Mouse (Mus musculus) heart, postnatal 0 days (tissue): ENCODE measurements around the gene Mef2a. TPM values are rescaled to one million over a fixed set of nuclear protein-coding genes. Genes with fewer than 3 reads are reported as not detected.

Source experiments
- ATAC-seq: fragments of 200-750 bp; cut with Nextera tagmentation; 2 replicates; pipeline ENCODE4 v1.8.0; 2017; ENCODE audit warnings: low read depth, moderate number of reproducible peaks, moderate library complexity; ENCODE audit not compliant: insufficient read depth
- DNase-seq: peaks from one replicate; pipeline ENCODE4 v3.0.0-alpha.2; 2016; ENCODE audit warnings: low spot score
- H3K27ac ChIP-seq: fragments of 300-500 bp; sonication (generic); 2 replicates; pipeline ENCODE4 v1.5.1; 2014; ENCODE audit warnings: low read depth, mild to moderate bottlenecking
- H3K27me3 ChIP-seq: fragments of 300-500 bp; sonication (generic); 2 replicates; pipeline ENCODE4 v1.6.1; 2014; ENCODE audit warnings: low read length, mixed read lengths; ENCODE audit not compliant: control insufficient read depth, insufficient read depth
- H3K36me3 ChIP-seq: fragments of 300-500 bp; sonication (generic); replicated peaks from 2 replicates; pipeline ENCODE4 v1.6.1; 2014; ENCODE audit warnings: low read length, mixed read lengths; ENCODE audit not compliant: control insufficient read depth, insufficient read depth
- H3K4me1 ChIP-seq: fragments of 300-500 bp; sonication (generic); 2 replicates; pipeline ENCODE4 v1.6.1; 2014; ENCODE audit warnings: antibody characterized with exemption; ENCODE audit not compliant: control insufficient read depth, insufficient read depth
- H3K4me2 ChIP-seq: fragments of 300-500 bp; sonication (generic); 2 replicates; pipeline ENCODE4 v1.6.1; 2014; ENCODE audit warnings: low read depth, mild to moderate bottlenecking, low read length, moderate library complexity
- H3K4me3 ChIP-seq: fragments of 300-500 bp; sonication (generic); 2 replicates; pipeline ENCODE4 v1.5.1; 2014; ENCODE audit warnings: low read depth, low read length
- H3K9ac ChIP-seq: fragments of 300-500 bp; sonication (generic); replicated peaks from 2 replicates; pipeline ENCODE4 v1.6.1; 2014; ENCODE audit warnings: low read depth, low read length, mixed read lengths
- H3K9me3 ChIP-seq: fragments of 300-500 bp; sonication (generic); replicated peaks from 2 replicates; pipeline ENCODE4 v1.6.1; 2016; ENCODE audit warnings: low read length; ENCODE audit not compliant: control insufficient read depth
- CTCF ChIP-seq: IDR thresholded peaks from 2 replicates; pipeline ENCODE4 v1.5.1; 2016; ENCODE audit warnings: antibody characterized with exemption, control low read depth, low read depth
- EP300 ChIP-seq: IDR thresholded peaks from 2 replicates; pipeline ENCODE4 v1.6.1; 2016; ENCODE audit warnings: antibody characterized with exemption, low read depth
- WGBS: fragments of 180-500 bp; shearing (Covaris S2); extraction: QIAGEN DNeasy Blood & Tissue Kit; methylation state at CpG from one replicate; pipeline ENCODE4 v1.1.7; 2014; 5-methylcytosine and 5-hydroxymethylcytosine counted together
- polyA plus RNA-seq: library from polyadenylated mRNA; unstranded; fragments of >200 nt; fragmentation: Nextera tagmentation; extraction: Ambion mirVana; gene quantifications from 2 replicates; pipeline ENCODE4 v1.2.1, GENCODE M21; 2015
- total RNA-seq: library from RNA; depleted of rRNA; stranded (reverse); fragments of >200 nt; gene quantifications from 2 replicates; pipeline ENCODE4 v1.2.3, GENCODE M21; 2014; ENCODE audit warnings: low replicate concordance

Gene Mef2a
- total and polyA plus RNA-seq, 2 experiments from 2014 or later, result 112 to 165 TPM

DNA sequence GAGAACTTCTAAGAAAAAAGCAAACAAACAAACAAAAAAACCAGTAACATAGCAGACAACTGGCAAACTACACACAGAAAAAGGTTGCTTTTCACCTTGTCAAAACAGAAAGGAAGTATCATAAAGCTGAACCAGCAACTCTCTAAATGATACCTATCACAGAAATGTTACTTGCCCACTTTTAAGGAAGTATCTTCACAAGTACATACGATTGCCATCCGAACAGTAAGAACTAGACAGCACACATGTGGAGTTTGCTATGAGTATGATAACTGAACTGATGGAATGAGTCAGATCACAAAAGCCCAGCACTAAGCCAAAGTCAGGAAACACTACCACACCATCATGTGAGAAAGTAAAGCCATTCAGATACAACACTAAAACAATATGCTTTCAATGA lies 64.6 kb downstream of the Mef2a start:
- no peaks in the 10 kb centered on the region for H3K9me3 ChIP-seq
- 74% methylated on average over 2 of the region's 2 CpGs for WGBS
- H3K36me3 ChIP-seq, result no peaks in the 10 kb centered on the region
- H3K4me2 ChIP-seq, result no peak overlapping the region
- no peaks in the 10 kb centered on the region for H3K4me1 ChIP-seq
- ATAC-seq (no peak), DNase-seq (no peak)
- TF ChIP-seq EP300, result no peak
- no peak for TF ChIP-seq CTCF
- H3K27ac ChIP-seq, result no peak overlapping the region; the same call in 1 of the 2 replicates
- H3K4me3 ChIP-seq, result no peak overlapping the region
- no peaks in the 10 kb centered on the region for H3K27me3 ChIP-seq
- no peak overlapping the region for H3K9ac ChIP-seq

DNA sequence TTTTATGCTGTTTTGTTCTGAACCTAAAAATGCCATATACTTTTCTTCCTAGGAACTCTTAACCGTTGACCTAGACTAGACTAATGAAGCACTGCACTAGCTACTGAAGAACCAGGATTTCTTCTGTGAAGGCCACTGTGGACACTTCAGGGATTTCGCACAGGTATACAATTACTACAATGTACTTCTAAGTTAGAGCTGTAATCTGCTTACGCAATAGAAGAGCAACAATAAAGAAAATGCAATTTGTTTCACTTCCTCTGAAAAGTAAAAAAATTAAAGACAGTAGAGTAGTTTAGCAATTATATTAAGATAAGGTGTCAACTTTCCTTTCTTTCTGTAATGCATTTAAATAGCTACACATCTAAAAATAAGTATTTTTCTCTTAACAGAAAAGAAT lies 65.6 kb downstream of the Mef2a start:
- no peak for ATAC-seq
- Histone ChIP-seq H3K27ac (no peak overlapping the region), H3K4me3 (no peak overlapping the region), H3K4me2 (no peak overlapping the region), H3K9me3 (no peaks in the 10 kb centered on the region), H3K27me3 (no peaks in the 10 kb centered on the region), H3K4me1 (no peaks in the 10 kb centered on the region), H3K36me3 (no peaks in the 10 kb centered on the region), H3K9ac (no peak overlapping the region)
- 92% methylated on average over 3 of the region's 3 CpGs for WGBS
- TF ChIP-seq CTCF (no peak), EP300 (no peak)
- DNase-seq, result no peak

DNA sequence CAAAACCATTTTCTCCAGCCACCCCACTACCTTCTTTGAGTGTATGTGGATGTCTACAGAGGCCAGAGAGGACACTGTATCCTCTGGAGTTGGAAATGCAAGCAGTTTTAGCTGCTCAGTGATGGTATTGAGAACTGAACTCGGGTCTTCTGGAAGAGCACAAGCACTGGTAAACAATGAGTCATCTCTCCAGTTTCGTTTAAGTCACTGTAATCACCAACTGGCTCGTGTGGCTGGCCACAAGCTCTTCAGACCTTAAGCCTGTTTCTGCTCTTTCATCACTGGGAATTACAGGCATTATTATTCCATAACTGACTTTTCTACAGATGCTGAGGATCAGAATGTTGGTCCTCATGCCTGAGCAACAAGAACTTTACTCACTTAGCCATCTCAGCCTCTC lies 67.7 kb downstream of the Mef2a start:
- no peak overlapping the region for H3K4me2 ChIP-seq

DNA sequence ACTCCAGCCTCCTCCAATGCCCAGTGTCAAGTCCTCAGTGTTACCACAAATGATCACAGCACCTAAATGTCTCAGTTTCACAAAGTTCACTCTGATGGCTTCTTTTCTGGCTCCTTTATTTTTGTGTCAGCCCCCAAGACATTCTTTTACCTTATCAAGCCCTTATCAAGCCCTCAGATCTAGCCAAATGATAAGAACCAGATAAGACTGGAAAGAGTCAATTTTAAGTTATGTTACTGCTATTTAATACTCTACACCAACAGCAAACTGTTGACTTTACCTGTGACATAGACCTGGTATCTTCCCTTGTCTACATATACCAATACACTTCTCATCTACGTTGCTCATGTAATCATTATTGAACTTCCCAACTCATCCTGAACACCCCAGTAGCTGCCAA lies 76.2 kb downstream of the Mef2a start:
- no peaks in the 10 kb centered on the region for H3K27me3 ChIP-seq
- WGBS, result 89% methylated on average over 1 of the region's 1 CpGs
- ATAC-seq, result no peak; the same call in 1 of the 2 replicates

More for the DNA sequence above, 67.7 kb downstream of the Mef2a start:
- H3K27me3 ChIP-seq, result no peaks in the 10 kb centered on the region
- ATAC-seq, result no peak
- no peak for DNase-seq
- no peaks in the 10 kb centered on the region for H3K4me1 ChIP-seq
- no peaks in the 10 kb centered on the region for H3K36me3 ChIP-seq
- no peak overlapping the region for H3K9ac ChIP-seq
- TF ChIP-seq CTCF (no peak), EP300 (no peak)
- no peaks in the 10 kb centered on the region for H3K9me3 ChIP-seq
- 24% methylated on average over 3 of the region's 3 CpGs for WGBS
- H3K27ac ChIP-seq, result no peak overlapping the region
- no peak overlapping the region for H3K4me3 ChIP-seq

DNA sequence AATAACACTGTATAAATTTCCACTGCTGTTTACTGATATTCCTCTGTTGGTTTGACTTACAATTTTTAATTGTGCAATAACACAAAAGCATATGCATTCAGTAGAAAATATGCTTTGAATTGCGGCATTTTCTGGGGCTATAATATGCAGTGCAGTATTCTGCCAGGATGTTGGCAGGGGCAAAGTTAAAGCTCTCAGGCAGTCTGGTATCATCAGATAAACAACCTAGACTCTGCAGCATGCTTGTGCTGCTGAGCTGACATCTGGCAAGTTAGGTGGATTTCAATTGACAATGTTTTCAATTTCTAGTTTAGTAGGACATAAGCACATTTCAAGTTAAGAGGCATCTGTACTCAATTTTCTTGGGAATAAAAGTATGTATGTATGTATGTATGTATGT lies 81.3 kb downstream of the Mef2a start:
- no peak for DNase-seq
- Histone ChIP-seq H3K27ac (no peak overlapping the region), H3K4me1 (peaks cover 13% of the 10 kb centered on the region; the same call in 1 of the 2 replicates), H3K4me3 (no peak overlapping the region), H3K9me3 (no peaks in the 10 kb centered on the region), H3K36me3 (peaks cover 30% of the 10 kb centered on the region), H3K27me3 (no peaks in the 10 kb centered on the region), H3K4me2 (no peak overlapping the region), H3K9ac (no peak overlapping the region)
- 80% methylated on average over 1 of the region's 1 CpGs for WGBS
- TF ChIP-seq EP300 (no peak), CTCF (no peak)
- no peak for ATAC-seq

More for the DNA sequence above, 76.2 kb downstream of the Mef2a start:
- H3K9me3 ChIP-seq, result no peaks in the 10 kb centered on the region
- H3K9ac ChIP-seq, result no peak overlapping the region
- H3K27ac ChIP-seq, result no peak overlapping the region
- DNase-seq, result no peak
- TF ChIP-seq CTCF (no peak), EP300 (no peak)
- H3K4me2 ChIP-seq, result no peak overlapping the region
- no peaks in the 10 kb centered on the region for H3K4me1 ChIP-seq
- H3K36me3 ChIP-seq, result peaks cover 13% of the 10 kb centered on the region; the same call in 1 of the 2 replicates
- H3K4me3 ChIP-seq, result no peak overlapping the region

DNA sequence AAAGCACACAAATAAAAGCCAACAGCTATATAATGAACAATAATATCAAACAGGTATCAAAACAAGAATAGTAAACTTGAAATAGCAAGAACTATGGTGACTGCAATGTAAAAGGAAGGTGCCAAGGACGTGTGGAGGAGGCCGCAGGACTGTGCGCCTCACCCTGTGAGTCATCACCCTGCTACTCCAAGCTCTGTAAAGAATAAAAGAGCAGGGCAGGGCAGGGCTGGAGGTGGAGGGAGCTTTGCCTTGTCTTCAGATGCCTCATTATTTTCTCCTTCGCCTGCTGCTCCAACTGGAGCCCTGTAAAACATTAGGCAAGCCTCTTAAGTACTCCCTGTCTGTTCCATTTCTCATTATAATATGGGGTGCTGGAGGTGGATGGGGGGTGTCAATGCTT lies 85.2 kb downstream of the Mef2a start:
- peaks cover 18% of the 10 kb centered on the region; the same call in 1 of the 2 replicates for H3K4me1 ChIP-seq
- no peaks in the 10 kb centered on the region for H3K27me3 ChIP-seq
- no peak overlapping the region for H3K9ac ChIP-seq
- no peak overlapping the region for H3K4me3 ChIP-seq
- DNase-seq (no peak), ATAC-seq (no peak)
- H3K27ac ChIP-seq, result 0 out of 2 replicates have a peak overlapping the region, but pooled peaks have one; percentile 25
- no peak overlapping the region for H3K4me2 ChIP-seq
- TF ChIP-seq CTCF (no peak), EP300 (no peak)
- no peaks in the 10 kb centered on the region for H3K9me3 ChIP-seq
- 62% methylated on average over 4 of the region's 4 CpGs for WGBS
- peaks cover 24% of the 10 kb centered on the region; the same call in 1 of the 2 replicates for H3K36me3 ChIP-seq
